Mouse (Mus musculus): Measurements from ENCODE around the gene Tmem270.

- peak; percentile 52; the same call in 1 of the 2 replicates for TF ChIP-seq POLR2A (IDR thresholded peaks at IDR 0.05; ENCODE audit: control insufficient read depth, extremely low read depth, insufficient read depth, low read length, poor library complexity)
- no peak for TF ChIP-seq CTCF (IDR thresholded peaks at IDR 0.05; ENCODE audit: borderline replicate concordance, control insufficient read depth, extremely low read depth, insufficient read depth, low read length, poor library complexity)
These were observed 25.8 kb upstream of the Tmem270 start, which contains the start of gene Mettl27 for GRCm38 (mm10) chr5:134932179-134932902.

All from thymus, adult 2 months (tissue).